Mouse (Mus musculus): Measurements from ENCODE around the gene Zfp827. TPM values are rescaled to one million over a fixed set of nuclear protein-coding genes. Genes with fewer than 3 reads are reported as not detected.

Zfp827 gene
- 36.9 and 40.6 TPM in 2 replicates for polyA plus RNA-seq (2012; rRNA removed)

DNA sequence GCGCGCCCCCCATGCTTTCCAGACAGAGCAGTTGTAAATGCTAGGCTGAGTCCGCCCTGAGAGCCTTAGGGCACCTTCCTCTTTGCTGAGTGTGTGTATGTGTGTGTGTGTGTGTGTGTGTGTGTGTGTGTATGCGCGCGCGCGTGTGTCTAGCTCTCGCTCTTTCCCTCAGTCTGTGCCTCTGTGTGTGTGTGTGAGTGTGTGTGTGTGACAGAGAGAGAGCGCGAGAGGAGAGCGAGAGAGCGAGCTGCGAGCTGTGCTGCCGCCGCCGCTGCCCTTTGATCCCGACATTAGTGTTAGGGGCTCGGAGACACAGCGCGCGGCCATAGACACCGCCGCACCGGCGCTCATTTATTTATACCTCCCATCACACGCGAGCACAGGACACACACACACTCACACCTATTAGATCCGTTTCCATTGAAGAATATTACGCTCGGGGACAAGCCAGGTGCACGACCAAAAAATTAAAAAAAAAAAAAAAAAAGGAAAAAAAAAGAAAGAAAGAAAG is at the start of gene Zfp827:
Zfp827 (plus strand) TSS at position 461 of the 511 bp plus-strand sequence.

Other genes starting within 250 kb of the Zfp827 start
- gene Lsm6, start 207.3 kb upstream of the Zfp827 start, polyA plus RNA-seq (2012; rRNA removed) = 3.9 and 5.1 TPM in 2 replicates
- gene 1700011L22Rik, start 220.1 kb downstream of the Zfp827 start, polyA plus RNA-seq (2012; rRNA removed) = not detected in 2 replicates